Mouse (Mus musculus): ENCODE measurements around the gene Faap100. TPM values are rescaled to one million over a fixed set of nuclear protein-coding genes. Genes with fewer than 3 reads are reported as not detected.
"Not testable (repeated sequence)": the region's sequence is repeated elsewhere in the genome, so short reads cannot be mapped to it uniquely, and the experiment has no call there.

Faap100 gene
- 32.0 and 49.2 TPM in 2 replicates for polyA plus RNA-seq (2012; rRNA removed)

DNA sequence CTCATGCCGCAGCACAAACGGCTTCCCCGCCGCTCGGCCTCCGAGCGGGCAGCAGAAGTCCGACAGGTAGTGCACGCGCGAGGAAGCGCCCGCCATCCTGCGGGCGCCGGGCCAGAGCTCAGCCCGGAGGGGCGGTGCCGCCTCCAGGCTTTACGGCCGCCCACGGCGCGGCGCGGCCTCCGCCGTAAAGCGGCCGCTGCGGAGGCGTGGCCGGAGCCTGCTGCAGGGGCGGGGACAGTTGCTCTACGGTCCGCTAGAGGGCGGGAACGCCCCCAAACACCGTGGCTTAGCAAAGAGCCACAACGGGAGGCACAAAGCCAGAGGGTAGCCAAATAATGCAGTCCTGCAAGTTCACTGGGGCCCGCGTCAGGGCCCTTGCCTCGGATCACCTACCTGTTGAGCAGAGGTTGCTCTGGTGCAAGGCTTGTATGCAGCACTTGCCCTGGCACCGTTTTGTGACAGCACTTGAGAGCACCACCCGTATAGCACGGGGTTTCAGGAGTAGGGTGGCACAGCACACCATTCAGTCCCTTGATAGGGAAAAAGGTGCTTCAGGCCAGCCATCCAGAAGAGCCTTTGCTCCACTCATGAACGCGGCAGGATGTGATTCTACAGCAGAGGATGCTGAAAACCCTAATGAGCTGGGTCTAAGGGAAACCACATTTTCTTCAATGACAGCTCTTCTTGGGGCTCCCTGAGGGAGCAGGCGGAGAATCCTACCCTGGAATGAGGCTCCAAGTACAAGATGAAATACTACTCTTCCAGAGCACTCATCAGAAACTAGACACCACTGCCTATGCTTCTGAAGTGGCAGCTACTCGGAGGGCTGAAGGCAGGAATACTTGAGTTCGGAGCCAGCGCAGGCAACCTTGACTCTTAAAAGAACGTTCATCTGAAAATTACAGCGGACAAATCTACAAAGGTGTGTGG lies at the start of gene Faap100:
Gene Faap100 (minus strand): TSS at position 154 of the 930 bp plus-strand sequence.
- WGBS = 8% methylated on average over 54 of the region's 54 CpGs
- TF ChIP-seq POLR2A (IDR thresholded peaks at IDR 0.05; ENCODE audit: low read depth, low read length) (peak; percentile 68), CTCF (IDR thresholded peaks at IDR 0.05; ENCODE audit: extremely low read depth, insufficient read length, insufficient replicate concordance, low read depth, low read length) (peak; percentile 73)
- no peak within 1 kb of the TSS for H3K27ac ChIP-seq (ENCODE audit: insufficient read depth, low read depth, low read length)
- peak within 1 kb of the TSS; percentile 72 for H3K4me3 ChIP-seq (ENCODE audit: low read depth, low read length)
- H3K36me3 ChIP-seq (ENCODE audit: control insufficient read depth, insufficient read depth, low read length) = peaks cover 39% of the 10 kb centered on the region
- H3K4me1 ChIP-seq (ENCODE audit: control insufficient read depth, insufficient read depth, insufficient read length, low read length) = peaks cover 8% of the 10 kb centered on the region
- H3K27me3 ChIP-seq (ENCODE audit: control insufficient read depth, insufficient read depth, low read length) = no peaks in the 10 kb centered on the region

DNA sequence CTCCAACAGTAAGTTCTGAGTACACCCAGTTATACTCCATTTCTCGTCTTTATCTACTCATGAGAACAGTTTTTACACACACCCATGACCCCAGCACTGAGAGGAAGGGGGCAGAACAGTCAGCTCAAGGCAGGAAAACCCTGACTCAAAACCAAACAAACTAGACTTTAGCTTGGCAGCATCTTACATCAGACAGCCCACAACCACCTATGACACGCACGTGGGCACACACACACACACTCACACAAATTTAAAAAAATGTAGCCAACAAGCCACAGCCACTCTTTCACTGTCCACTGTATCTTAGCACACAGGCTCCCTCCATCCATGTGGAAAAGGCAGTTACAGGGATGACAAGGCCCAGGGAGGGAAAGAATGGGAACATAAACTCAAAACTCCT lies 48.2 kb upstream of the Faap100 start:
- TF ChIP-seq CTCF (IDR thresholded peaks at IDR 0.05; ENCODE audit: extremely low read depth, insufficient read length, insufficient replicate concordance, low read depth, low read length) (no peak), POLR2A (IDR thresholded peaks at IDR 0.05; ENCODE audit: low read depth, low read length) (no peak)
- peaks cover 67% of the 10 kb centered on the region for H3K36me3 ChIP-seq (ENCODE audit: control insufficient read depth, insufficient read depth, low read length)

DNA sequence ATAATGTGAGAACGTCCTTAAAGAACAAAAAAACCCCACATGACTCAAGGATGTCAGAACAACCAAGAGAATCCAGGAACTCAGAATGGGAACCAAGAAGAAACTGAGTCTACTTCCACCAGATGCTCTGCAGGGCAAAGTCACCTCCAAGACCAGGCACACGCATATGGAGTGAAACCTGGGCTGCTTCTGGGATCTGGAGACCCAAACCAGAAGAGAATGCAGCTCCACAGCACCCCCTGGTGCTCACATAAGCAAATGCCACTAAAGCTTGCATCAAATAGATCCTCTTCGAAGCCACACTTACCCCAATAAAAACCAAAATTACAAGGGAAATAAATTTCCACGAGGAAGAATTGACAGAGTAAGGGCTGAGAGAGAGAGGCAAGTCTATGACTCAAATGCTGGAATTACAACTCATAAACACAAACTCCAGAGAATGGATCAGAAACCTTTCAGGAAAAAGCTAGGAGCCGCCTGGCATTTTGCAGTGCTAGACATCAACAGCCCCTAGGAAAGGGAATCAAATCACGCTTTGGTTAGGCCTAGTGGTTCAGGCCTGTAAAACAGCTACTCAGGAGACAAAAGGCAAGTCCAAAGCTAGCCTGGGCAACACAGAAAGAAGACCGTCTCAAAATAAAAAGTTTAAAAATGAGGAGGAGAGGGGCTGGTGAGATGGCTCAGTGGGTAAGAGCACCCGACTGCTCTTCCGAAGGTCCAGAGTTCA lies 45.2 kb upstream of the Faap100 start:
- no peaks in the 10 kb centered on the region for H3K27me3 ChIP-seq (ENCODE audit: control insufficient read depth, insufficient read depth, low read length)
- TF ChIP-seq POLR2A (IDR thresholded peaks at IDR 0.05; ENCODE audit: low read depth, low read length) (no peak), CTCF (IDR thresholded peaks at IDR 0.05; ENCODE audit: extremely low read depth, insufficient read length, insufficient replicate concordance, low read depth, low read length) (peak; percentile 74; the same call in 1 of the 2 replicates)
- H3K4me1 ChIP-seq (ENCODE audit: control insufficient read depth, insufficient read depth, insufficient read length, low read length) = no peaks in the 10 kb centered on the region
- no peak overlapping the region for H3K4me3 ChIP-seq (ENCODE audit: low read depth, low read length)
- H3K27ac ChIP-seq (ENCODE audit: insufficient read depth, low read depth, low read length) = no peak overlapping the region
- 62% methylated on average over 9 of the region's 9 CpGs for whole genome bisulfite sequencing
- H3K36me3 ChIP-seq (ENCODE audit: control insufficient read depth, insufficient read depth, low read length) = peaks cover 69% of the 10 kb centered on the region

More for the DNA sequence above, 48.2 kb upstream of the Faap100 start:
- no peaks in the 10 kb centered on the region for H3K27me3 ChIP-seq (ENCODE audit: control insufficient read depth, insufficient read depth, low read length)
- H3K4me3 ChIP-seq (ENCODE audit: low read depth, low read length) = no peak overlapping the region
- 85% methylated on average over 3 of the region's 3 CpGs for WGBS
- H3K4me1 ChIP-seq (ENCODE audit: control insufficient read depth, insufficient read depth, insufficient read length, low read length) = no peaks in the 10 kb centered on the region
- H3K27ac ChIP-seq (ENCODE audit: insufficient read depth, low read depth, low read length) = no peak overlapping the region

DNA sequence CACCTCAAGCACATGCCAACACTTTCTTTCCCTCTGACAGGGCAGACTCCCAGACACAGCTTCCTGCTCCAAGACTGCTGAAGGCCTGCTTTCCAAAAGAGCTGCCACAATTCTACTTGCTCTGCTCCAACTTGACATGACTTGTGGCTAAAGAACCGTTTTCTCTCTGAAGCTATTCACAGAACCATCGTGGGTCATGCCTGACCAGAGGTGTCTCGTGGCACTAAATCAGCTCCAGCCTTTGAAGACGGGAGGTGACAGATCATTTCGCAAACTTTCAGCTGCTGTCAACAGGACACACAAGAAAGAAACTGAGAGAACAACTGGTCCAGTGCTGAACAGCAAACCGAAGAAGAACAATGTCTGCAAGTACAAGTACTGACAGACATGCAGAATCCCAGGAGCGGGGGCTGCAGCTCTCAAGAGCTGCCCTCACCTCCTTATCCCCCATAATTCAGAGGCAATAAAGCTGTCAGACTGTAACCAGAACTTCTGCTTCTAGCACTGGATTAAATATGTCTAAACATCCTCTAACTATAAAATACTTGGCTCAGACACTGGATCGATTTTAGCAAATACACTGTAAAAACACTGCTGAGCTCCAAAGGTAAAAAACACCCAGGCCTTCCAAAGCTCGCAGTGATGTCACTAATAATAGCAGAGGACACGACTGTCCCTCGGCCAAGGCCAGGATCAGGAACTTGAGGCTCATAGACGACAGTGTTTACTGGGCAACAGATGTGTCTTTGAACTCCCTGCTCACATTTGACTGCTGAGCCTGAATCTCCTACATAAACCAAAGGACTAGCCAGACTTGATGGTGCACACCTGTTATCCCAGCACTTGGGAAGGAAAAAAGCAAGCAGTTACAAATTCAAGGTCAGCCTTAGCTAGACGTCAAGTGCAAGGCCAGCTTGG lies 44.3 kb upstream of the Faap100 start:
- WGBS = 67% methylated on average over 13 of the region's 13 CpGs
- Histone ChIP-seq H3K4me1 (ENCODE audit: control insufficient read depth, insufficient read depth, insufficient read length, low read length) (no peaks in the 10 kb centered on the region), H3K27me3 (ENCODE audit: control insufficient read depth, insufficient read depth, low read length) (no peaks in the 10 kb centered on the region), H3K27ac (ENCODE audit: insufficient read depth, low read depth, low read length) (no peak overlapping the region), H3K4me3 (ENCODE audit: low read depth, low read length) (no peak overlapping the region), H3K36me3 (ENCODE audit: control insufficient read depth, insufficient read depth, low read length) (peaks cover 64% of the 10 kb centered on the region)
- no peak for TF ChIP-seq POLR2A (IDR thresholded peaks at IDR 0.05; ENCODE audit: low read depth, low read length)
- no peak for TF ChIP-seq CTCF (IDR thresholded peaks at IDR 0.05; ENCODE audit: extremely low read depth, insufficient read length, insufficient replicate concordance, low read depth, low read length)

DNA sequence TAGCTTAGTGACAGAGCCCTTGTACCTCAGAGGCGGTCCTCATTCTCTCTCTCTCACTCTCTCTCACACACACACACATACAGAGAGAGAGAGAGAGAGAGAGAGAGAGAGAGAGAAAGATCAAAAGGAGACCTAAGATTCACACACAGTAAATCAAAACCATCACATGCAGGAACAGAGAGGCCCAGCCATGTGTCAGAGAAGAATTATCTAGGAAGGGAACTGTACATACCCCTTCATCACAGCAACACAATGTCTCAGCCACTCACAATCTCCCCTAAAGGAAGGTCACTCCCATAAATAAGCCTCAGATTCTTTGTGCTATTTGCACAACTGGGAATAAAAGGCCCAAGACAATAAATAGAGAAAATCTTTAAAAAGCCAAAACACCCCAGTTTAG lies 40.0 kb upstream of the Faap100 start:
- Histone ChIP-seq H3K4me3 (ENCODE audit: low read depth, low read length) (no peak overlapping the region), H3K36me3 (ENCODE audit: control insufficient read depth, insufficient read depth, low read length) (peaks cover 60% of the 10 kb centered on the region), H3K27me3 (ENCODE audit: control insufficient read depth, insufficient read depth, low read length) (no peaks in the 10 kb centered on the region), H3K4me1 (ENCODE audit: control insufficient read depth, insufficient read depth, insufficient read length, low read length) (no peaks in the 10 kb centered on the region), H3K27ac (ENCODE audit: insufficient read depth, low read depth, low read length) (no peak overlapping the region)
- WGBS = 100% methylated on average over 1 of the region's 1 CpGs
- TF ChIP-seq CTCF (IDR thresholded peaks at IDR 0.05; ENCODE audit: extremely low read depth, insufficient read length, insufficient replicate concordance, low read depth, low read length) = no peak
- TF ChIP-seq POLR2A (IDR thresholded peaks at IDR 0.05; ENCODE audit: low read depth, low read length) = no peak

DNA sequence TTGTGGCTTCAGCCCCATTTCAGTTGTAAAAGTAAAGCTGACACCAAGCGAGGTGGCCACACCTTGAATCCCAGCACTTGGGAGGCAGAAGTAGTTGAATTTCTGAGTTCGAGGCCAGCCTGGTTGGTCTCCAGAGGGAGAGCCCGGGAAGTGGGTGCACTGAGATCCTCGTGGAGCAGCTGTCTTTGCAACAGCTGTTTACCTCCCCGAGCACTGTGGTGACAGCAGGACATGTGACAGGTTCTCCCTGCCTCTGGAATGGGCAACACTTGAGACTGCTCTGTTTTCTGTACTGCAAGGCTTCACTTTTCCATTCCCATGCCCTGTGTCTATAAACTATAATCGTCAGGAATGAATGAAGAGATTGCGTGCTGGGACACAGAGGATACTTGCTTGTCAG lies 39.3 kb upstream of the Faap100 start:
- H3K36me3 ChIP-seq (ENCODE audit: control insufficient read depth, insufficient read depth, low read length) = peaks cover 64% of the 10 kb centered on the region
- H3K4me1 ChIP-seq (ENCODE audit: control insufficient read depth, insufficient read depth, insufficient read length, low read length) = no peaks in the 10 kb centered on the region
- no peak overlapping the region for H3K27ac ChIP-seq (ENCODE audit: insufficient read depth, low read depth, low read length)
- no peaks in the 10 kb centered on the region for H3K27me3 ChIP-seq (ENCODE audit: control insufficient read depth, insufficient read depth, low read length)
- no peak for TF ChIP-seq CTCF (IDR thresholded peaks at IDR 0.05; ENCODE audit: extremely low read depth, insufficient read length, insufficient replicate concordance, low read depth, low read length)
- no peak for TF ChIP-seq POLR2A (IDR thresholded peaks at IDR 0.05; ENCODE audit: low read depth, low read length)
- 83% methylated on average over 7 of the region's 7 CpGs for WGBS
- no peak overlapping the region for H3K4me3 ChIP-seq (ENCODE audit: low read depth, low read length)

DNA sequence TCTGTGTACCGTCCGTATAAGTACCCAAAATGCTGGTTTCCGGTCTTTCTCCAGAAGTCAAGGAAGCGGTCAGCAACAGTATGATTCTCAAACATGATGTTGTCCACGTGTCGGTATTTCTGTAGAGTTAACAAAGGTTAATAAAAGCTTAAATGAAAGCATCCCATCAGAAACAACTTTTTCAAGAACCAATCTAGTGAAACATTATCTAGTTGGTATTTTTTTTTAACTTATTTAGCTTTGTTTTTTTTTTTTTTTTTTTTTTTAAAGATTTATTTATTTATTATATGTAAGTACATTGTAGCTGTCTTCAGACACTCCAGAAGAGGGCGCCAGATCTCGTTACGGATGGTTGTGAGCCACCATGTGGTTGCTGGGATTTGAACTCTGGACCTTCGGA lies 35.1 kb upstream of the Faap100 start:
- H3K4me1 ChIP-seq (ENCODE audit: control insufficient read depth, insufficient read depth, insufficient read length, low read length); H3K27me3 ChIP-seq (ENCODE audit: control insufficient read depth, insufficient read depth, low read length); H3K4me3 ChIP-seq (ENCODE audit: low read depth, low read length); H3K27ac ChIP-seq (ENCODE audit: insufficient read depth, low read depth, low read length): not testable (repeated sequence)
- peaks cover 76% of the 10 kb centered on the region for H3K36me3 ChIP-seq (ENCODE audit: control insufficient read depth, insufficient read depth, low read length)
- 96% methylated on average over 7 of the region's 10 CpGs for WGBS

Measured in small intestine, adult 2 months (tissue).